Mouse (Mus musculus): ENCODE data around the gene Skiv2l.

GRCm38 (mm10) chr17:34808599-34809205, 41.3 kb downstream of the Skiv2l start:
- TF ChIP-seq CTCF (IDR thresholded peaks at IDR 0.05 in 2 of 3, conservative IDR thresholded peaks at IDR 0.05 in 1 of 3; ENCODE audit: control insufficient read depth in 1 of 3, insufficient read depth in 1 of 3, low read depth in 2 of 3, low read length in 3 of 3, poor library complexity in 1 of 3, severe bottlenecking in 1 of 3) (no peak), MAZ (IDR thresholded peaks at IDR 0.05; ENCODE audit: low read depth, low read length) (no peak), USF2 (IDR thresholded peaks at IDR 0.05; ENCODE audit: borderline replicate concordance in 1 of 2, insufficient read depth in 1 of 2, low read depth in 1 of 2, low read length in 2 of 2) (no peak), SIN3A (IDR thresholded peaks at IDR 0.05; ENCODE audit: low read length) (no peak), GATA1 (IDR thresholded peaks at IDR 0.05; ENCODE audit: low read depth, low read length) (no peak), MXI1 (IDR thresholded peaks at IDR 0.05; ENCODE audit: low read depth, low read length) (no peak), MAFK (IDR thresholded peaks at IDR 0.05; ENCODE audit: borderline replicate concordance, low read depth, low read length) (no peak), TCF12 (IDR thresholded peaks at IDR 0.05; ENCODE audit: low read depth, low read length) (no peak), ZKSCAN1 (IDR thresholded peaks at IDR 0.05; ENCODE audit: low read depth, low read length) (no peak), MAX (IDR thresholded peaks at IDR 0.05; ENCODE audit: low read length) (no peak), E2F4 (IDR thresholded peaks at IDR 0.05; ENCODE audit: borderline replicate concordance, low read depth, low read length) (no peak), ELF1 (IDR thresholded peaks at IDR 0.05; ENCODE audit: low read depth, low read length) (no peak), KAT2A (conservative IDR thresholded peaks at IDR 0.05; ENCODE audit: low read depth, low read length) (no peak)
